Mouse (Mus musculus) ES-CJ7 (cell line): ENCODE measurements around the gene Sgms1.
A peak's percentile ranks its signal among the peaks of the same experiment; 100 is the strongest.
"Not testable (repeated sequence)": the region's sequence is repeated elsewhere in the genome, so short reads cannot be mapped to it uniquely, and the experiment has no call there.

Experiments
- DNase-seq: peaks from one replicate; pipeline ENCODE4 v3.0.0; 2011; ENCODE audit warnings: low read depth, low spot score

The Sgms1 gene

GRCm38 (mm10) chr19:32325100-32325768 is 64.3 kb downstream of the Sgms1 start:
- no peak for DNase-seq

- DNase-seq: no peak
Observed at GRCm38 (mm10) chr19:32324550-32324949, 65.0 kb downstream of the Sgms1 start.

- DNase-seq: no peak
Observed at GRCm38 (mm10) chr19:32323070-32323469, 66.4 kb downstream of the Sgms1 start.

- peak; percentile 9 for DNase-seq
Observed at GRCm38 (mm10) chr19:32322429-32323035, 67.0 kb downstream of the Sgms1 start.

DNA sequence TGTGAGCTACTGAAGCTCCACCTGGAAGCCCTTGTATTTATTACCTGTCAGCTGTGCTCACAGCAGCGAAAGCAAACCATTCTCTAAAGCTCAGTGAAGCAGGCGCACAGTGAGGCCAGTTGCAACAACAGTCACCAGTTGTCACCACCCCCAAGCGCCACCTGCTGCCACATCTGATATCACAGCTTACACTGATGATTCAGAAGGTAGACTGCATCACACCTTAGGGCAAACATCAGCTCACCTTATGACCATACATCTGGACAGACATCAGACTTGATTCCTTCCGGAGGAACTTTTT is 69.2 kb downstream of the Sgms1 start:
- peak; percentile 74 for DNase-seq

DNA sequence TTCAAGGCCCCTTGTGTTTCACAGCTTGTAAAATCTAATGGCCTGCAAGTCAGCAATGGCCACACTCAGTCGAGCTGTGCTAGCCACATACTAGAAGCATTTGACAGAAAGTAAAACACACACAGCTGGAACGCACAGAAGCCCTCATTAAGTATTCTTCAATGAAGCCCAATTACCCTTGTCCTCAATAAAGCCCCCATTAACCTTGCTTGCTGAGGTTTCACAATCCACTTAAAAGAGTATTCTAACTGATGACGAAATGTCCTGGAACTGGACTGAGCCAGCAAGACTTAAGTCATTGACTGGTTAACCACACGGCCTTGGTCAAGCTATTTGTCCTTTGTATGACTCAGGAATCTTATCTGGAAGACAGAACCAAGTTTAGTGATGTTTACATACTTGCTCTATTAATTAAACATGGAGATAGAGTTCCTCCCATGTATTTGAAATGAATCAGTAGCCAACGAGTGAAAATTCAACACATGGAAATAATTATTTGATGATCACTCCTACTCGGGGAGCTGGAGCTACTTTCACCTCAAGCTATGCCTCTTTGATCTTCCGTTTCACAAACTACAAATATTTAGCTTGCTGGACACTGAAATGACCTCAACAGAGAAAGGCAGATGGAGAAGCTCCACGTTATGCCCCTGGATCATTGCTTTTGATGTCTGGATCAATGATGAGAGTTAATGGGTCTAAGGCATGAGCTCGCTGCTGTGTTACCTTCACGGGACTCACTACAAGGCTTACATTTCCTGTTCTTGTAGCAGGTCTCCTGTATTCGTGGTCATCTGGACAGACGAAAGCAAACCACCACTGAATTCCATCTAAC is 69.8 kb downstream of the Sgms1 start:
- peak; percentile 11 for DNase-seq

GRCm38 (mm10) chr19:32319057-32319456 is 70.5 kb downstream of the Sgms1 start:
- peak; percentile 6 for DNase-seq

DNA sequence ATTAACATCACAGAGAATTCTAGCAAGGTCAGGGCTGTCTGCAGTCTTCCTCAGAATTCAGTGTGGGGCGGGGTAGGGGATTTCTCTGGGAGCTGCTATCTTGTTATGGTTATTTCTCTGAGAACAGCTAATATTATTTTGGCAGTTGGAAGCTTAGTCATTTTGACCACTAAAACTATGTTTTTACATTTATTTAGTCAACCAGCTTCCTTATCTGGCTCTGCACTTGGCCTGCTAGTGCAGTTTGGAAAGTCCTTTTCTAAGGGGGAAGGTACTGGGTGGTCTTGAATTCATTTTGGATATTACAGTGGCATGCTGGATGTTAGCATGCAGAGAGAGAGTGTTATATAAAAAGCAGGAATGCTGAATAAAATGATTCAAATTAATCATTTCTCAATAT is 72.2 kb downstream of the Sgms1 start:
- not testable (repeated sequence) for DNase-seq

GRCm38 (mm10) chr19:32313304-32313703 is 76.2 kb downstream of the Sgms1 start:
- DNase-seq: no peak

GRCm38 (mm10) chr19:32311762-32312161 is 77.8 kb downstream of the Sgms1 start:
- DNase-seq: no peak

- DNase-seq: no peak
Observed at GRCm38 (mm10) chr19:32311063-32311462, 78.5 kb downstream of the Sgms1 start.

DNA sequence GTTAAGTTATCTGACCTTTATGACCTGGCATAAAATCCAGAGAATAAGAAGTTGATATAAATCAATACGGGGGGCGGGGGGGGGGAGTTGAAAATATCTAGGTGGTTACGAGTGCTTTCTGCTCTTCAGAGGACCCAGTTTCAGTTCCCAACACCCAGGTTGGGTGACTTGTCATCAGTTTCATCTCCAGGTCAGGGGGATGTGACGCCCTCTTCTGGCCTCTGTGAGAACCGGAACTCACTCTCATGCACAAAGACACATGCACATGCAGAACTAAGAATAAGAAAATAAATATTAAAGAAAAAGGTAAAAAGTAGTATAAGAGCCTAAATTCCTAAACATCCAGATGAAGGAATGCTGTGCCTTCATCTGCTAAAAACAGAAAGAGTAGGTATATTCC is 79.0 kb downstream of the Sgms1 start:
- DNase-seq: peak; percentile 31

DNA sequence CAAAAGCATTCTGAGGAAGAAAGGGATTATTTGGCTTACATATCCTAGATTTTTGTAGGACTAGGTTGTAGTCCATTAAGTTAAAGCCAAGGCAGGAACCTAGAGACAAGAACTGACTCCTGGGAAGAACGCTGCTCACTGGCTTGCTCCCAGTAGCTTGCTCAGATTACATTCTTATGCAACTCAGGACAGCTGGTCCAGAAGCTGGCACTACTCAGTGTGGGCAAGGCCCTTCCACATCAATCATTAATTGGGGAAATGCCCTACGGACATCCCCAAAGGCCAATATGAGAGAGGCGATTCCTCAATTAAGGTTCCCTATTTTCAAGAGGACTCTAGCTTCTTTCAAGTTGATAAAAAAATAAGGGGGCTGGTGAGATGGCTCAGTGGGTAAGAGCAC is 80.2 kb downstream of the Sgms1 start:
- DNase-seq: no peak

- peak; percentile 14 for DNase-seq
Observed at GRCm38 (mm10) chr19:32308311-32308710, 81.2 kb downstream of the Sgms1 start.

GRCm38 (mm10) chr19:32304898-32305297 is 84.6 kb downstream of the Sgms1 start:
- no peak for DNase-seq

DNA sequence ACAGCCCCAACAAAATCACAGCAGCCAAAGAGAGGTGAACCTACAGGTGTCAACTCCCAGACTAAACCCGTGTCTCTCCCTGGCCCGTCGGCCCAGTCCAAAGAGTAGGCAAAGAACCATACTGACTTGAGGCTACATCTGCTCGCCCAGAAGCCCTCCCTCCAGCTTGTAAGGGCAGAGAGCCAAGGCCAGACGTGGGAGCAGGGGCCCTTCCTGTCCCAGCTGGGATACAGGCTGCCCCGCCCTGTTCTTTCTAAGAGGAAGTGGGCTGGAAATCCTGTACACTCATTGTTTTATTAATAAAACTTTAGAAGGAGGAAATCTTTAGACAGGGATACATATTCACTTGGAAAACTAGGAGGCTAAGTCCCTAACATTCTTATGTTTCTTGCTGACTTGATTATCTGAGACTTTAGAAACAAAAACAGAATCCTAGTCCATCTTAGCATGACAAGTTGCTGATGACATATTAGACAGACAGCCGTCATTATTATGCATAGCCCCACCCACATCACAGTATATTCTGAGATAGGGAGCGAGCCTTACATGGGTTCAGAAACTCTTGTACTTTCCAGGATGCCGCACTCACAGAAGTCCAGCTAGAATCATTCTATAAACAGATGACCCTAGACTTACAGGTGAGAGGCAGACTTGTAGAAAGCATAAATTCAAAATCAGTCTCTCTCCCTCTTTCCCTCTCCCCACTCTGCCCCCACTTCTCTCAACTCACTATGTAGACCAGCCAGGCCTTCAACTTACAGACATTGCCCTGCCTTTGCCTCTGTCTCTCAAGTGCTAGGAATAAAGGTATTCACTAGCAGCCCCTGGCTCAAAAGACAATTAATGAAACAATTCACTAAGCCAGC is 85.3 kb downstream of the Sgms1 start:
- no peak for DNase-seq

GRCm38 (mm10) chr19:32302835-32303381 is 86.6 kb downstream of the Sgms1 start:
- no peak for DNase-seq

GRCm38 (mm10) chr19:32301568-32301967 is 87.9 kb downstream of the Sgms1 start:
- DNase-seq: no peak

GRCm38 (mm10) chr19:32298221-32298620 is 91.3 kb downstream of the Sgms1 start:
- DNase-seq: no peak

DNA sequence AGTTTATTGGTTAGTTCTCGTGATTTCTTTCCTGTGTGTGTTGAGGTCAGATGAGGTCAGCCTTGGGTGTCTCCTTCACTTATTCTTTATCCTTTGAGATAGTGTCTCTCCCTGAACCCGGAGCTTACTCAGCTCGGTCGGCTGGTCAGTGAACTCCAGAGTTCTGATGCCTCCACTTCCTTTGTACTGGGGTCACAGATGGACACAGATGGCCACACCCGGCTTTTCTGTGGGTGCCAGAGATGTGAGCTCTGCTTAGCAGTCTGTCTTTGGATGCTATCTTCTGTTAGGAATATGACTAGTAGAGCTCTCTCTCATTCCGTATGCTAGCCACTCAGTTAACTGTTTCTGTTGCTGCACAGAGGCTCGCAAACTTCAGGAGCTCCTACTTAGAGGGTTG is 92.7 kb downstream of the Sgms1 start:
- DNase-seq: no peak

GRCm38 (mm10) chr19:32295581-32295980 is 93.9 kb downstream of the Sgms1 start:
- no peak for DNase-seq
